Mouse (Mus musculus) hindbrain, postnatal 0 days (tissue): ENCODE measurements around the gene Ipo8. TPM values are rescaled to one million over a fixed set of nuclear protein-coding genes. Genes with fewer than 3 reads are reported as not detected.
A peak's percentile ranks its signal among the peaks of the same experiment; 100 is the strongest.

Source experiments
- ATAC-seq: fragments of 200-750 bp; cut with Nextera tagmentation; 2 replicates; pipeline ENCODE4 v1.8.0; 2017; ENCODE audit warnings: mild to moderate bottlenecking, moderate TSS enrichment, moderate library complexity
- DNase-seq: peaks from one replicate; pipeline ENCODE4 v3.0.0-alpha.2; 2015; ENCODE audit warnings: low spot score
- H3K27ac ChIP-seq: fragments of 300-500 bp; sonication (generic); 2 replicates; pipeline ENCODE4 v1.5.1; 2014; ENCODE audit warnings: mild to moderate bottlenecking
- H3K27me3 ChIP-seq: fragments of 300-500 bp; sonication (generic); 2 replicates; pipeline ENCODE4 v1.6.1; 2014; ENCODE audit warnings: low read length, mixed read lengths; ENCODE audit not compliant: insufficient read depth
- H3K36me3 ChIP-seq: fragments of 300-500 bp; sonication (generic); 2 replicates; pipeline ENCODE4 v1.6.1; 2014; ENCODE audit warnings: low read length, mixed read lengths; ENCODE audit not compliant: insufficient read depth
- H3K4me1 ChIP-seq: fragments of 300-500 bp; sonication (generic); 2 replicates; pipeline ENCODE4 v1.6.1; 2014; ENCODE audit warnings: antibody characterized with exemption, low read length, mixed read lengths; ENCODE audit not compliant: insufficient read depth
- H3K4me2 ChIP-seq: fragments of 300-500 bp; sonication (generic); 2 replicates; pipeline ENCODE4 v1.6.1; 2014; ENCODE audit warnings: low read depth, mild to moderate bottlenecking, low read length, moderate library complexity, mixed read lengths
- H3K4me3 ChIP-seq: fragments of 300-500 bp; sonication (generic); 2 replicates; pipeline ENCODE4 v1.5.1; 2014; ENCODE audit warnings: low read length
- H3K9ac ChIP-seq: fragments of 300-500 bp; sonication (generic); replicated peaks from 2 replicates; pipeline ENCODE4 v1.6.1; 2014; ENCODE audit warnings: mild to moderate bottlenecking, low read length, moderate library complexity, mixed read lengths
- H3K9me3 ChIP-seq: fragments of 300-500 bp; sonication (generic); 2 replicates; pipeline ENCODE4 v1.6.1; 2016; ENCODE audit warnings: low read length, mixed read lengths
- CTCF ChIP-seq: IDR thresholded peaks from 2 replicates; pipeline ENCODE4 v1.5.1; 2016; ENCODE audit warnings: antibody characterized with exemption, control low read depth, low read depth
- WGBS: fragments of 180-500 bp; shearing (Covaris S2); extraction: QIAGEN DNeasy Blood & Tissue Kit; methylation state at CpG from one replicate; pipeline ENCODE4 v1.1.7; 2014; 5-methylcytosine and 5-hydroxymethylcytosine counted together
- polyA plus RNA-seq: library from polyadenylated mRNA; unstranded; fragments of >200 nt; fragmentation: Nextera tagmentation; extraction: Ambion mirVana; gene quantifications from 2 replicates; pipeline ENCODE4 v1.2.1, GENCODE M21; 2015
- total RNA-seq: library from RNA; depleted of rRNA; stranded (reverse); fragments of >200 nt; gene quantifications from 2 replicates; pipeline ENCODE4 v1.2.3, GENCODE M21; 2014; rRNA removed

The Ipo8 gene
- total and polyA plus RNA-seq, 2 experiments from 2014 or later, result 14.4 to 28.9 TPM

GRCm38 (mm10) chr6:148732920-148733319 lies 98.3 kb downstream of the Ipo8 start:
- Histone ChIP-seq H3K27me3 (no peaks in the 10 kb centered on the region), H3K27ac (no peak overlapping the region), H3K4me3 (no peak overlapping the region), H3K4me1 (peaks cover 3% of the 10 kb centered on the region; the same call in 1 of the 2 replicates), H3K9ac (no peak overlapping the region), H3K36me3 (no peaks in the 10 kb centered on the region), H3K4me2 (no peak overlapping the region), H3K9me3 (no peaks in the 10 kb centered on the region)
- ATAC-seq, result no peak
- WGBS, result 83% methylated on average over 1 of the region's 1 CpGs
- DNase-seq, result no peak
- TF ChIP-seq CTCF, result no peak

GRCm38 (mm10) chr6:148728571-148728970 lies 102.7 kb downstream of the Ipo8 start:
- H3K4me1 ChIP-seq, result peaks cover 5% of the 10 kb centered on the region; the same call in 1 of the 2 replicates
- no peak overlapping the region for H3K4me2 ChIP-seq
- no peaks in the 10 kb centered on the region for H3K27me3 ChIP-seq
- DNase-seq (no peak), ATAC-seq (no peak)
- TF ChIP-seq CTCF, result no peak
- no peaks in the 10 kb centered on the region for H3K36me3 ChIP-seq
- no peak overlapping the region for H3K4me3 ChIP-seq
- H3K9me3 ChIP-seq, result no peaks in the 10 kb centered on the region
- peak overlapping the region; percentile 2 for H3K27ac ChIP-seq
- WGBS, result 46% methylated on average over 3 of the region's 3 CpGs
- H3K9ac ChIP-seq, result no peak overlapping the region

GRCm38 (mm10) chr6:148727871-148728524 lies 103.3 kb downstream of the Ipo8 start:
- Histone ChIP-seq H3K9me3 (no peaks in the 10 kb centered on the region), H3K27ac (peak overlapping the region; percentile 2), H3K4me2 (no peak overlapping the region), H3K27me3 (no peaks in the 10 kb centered on the region), H3K4me3 (no peak overlapping the region), H3K4me1 (peaks cover 5% of the 10 kb centered on the region; the same call in 1 of the 2 replicates), H3K36me3 (no peaks in the 10 kb centered on the region), H3K9ac (no peak overlapping the region)
- ATAC-seq, result peak; percentile 68
- WGBS, result 40% methylated on average over 6 of the region's 6 CpGs
- TF ChIP-seq CTCF, result no peak
- DNase-seq, result peak; percentile 30

- H3K4me1 ChIP-seq, result peaks cover 5% of the 10 kb centered on the region; the same call in 1 of the 2 replicates
- H3K9ac ChIP-seq, result no peak overlapping the region
- H3K36me3 ChIP-seq, result no peaks in the 10 kb centered on the region
- H3K27me3 ChIP-seq, result no peaks in the 10 kb centered on the region
- no peak overlapping the region for H3K4me2 ChIP-seq
- DNase-seq, result no peak
- ATAC-seq, result no peak
- no peak overlapping the region for H3K4me3 ChIP-seq
- WGBS, result 48% methylated on average over 3 of the region's 3 CpGs
- H3K27ac ChIP-seq, result no peak overlapping the region
- no peak for TF ChIP-seq CTCF
- no peaks in the 10 kb centered on the region for H3K9me3 ChIP-seq
Observed at GRCm38 (mm10) chr6:148724453-148724852, 106.8 kb downstream of the Ipo8 start.

Other genes with a start within 250 kb of the Ipo8 start
- 11.5 and 20.3 TPM in 2 replicates for gene Caprin2, start 64.8 kb upstream of the Ipo8 start, total RNA-seq
- gene Caprin2, start 64.8 kb upstream of the Ipo8 start, polyA plus RNA-seq, result 6.8 and 7.1 TPM in 2 replicates
- 19.1 and 25.9 TPM in 2 replicates for gene Sinhcaf, start 115.0 kb upstream of the Ipo8 start, total RNA-seq
- 19.2 and 23.0 TPM in 2 replicates for gene Sinhcaf, start 115.0 kb upstream of the Ipo8 start, polyA plus RNA-seq